Mouse (Mus musculus) cerebellum, adult 18-20 months (tissue): ENCODE measurements around the gene Hoxc6.

Source experiments
- DNase-seq, 2 experiments: peaks; one replicate each; pipeline ENCODE4 v3.0.0; 2021

Hoxc6 gene

DNA sequence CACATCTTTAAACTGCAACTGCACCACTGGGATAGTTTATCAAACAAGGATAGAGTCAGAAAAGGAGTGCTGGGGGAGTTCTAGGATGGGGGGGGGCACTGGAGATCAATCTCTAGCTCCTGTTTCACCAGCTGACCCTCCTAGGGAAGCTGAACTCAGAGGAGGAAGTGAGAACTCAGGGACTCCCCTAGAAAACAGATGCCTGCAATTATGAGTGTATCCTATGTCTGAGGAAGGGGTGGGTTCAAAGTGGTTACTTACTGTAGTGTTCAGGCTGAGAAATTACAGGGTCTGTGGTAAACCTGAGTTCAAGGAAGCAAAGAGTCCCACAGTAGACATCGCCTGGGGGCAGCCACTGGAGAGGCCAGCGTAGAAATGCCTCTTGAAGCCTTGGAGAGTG lies 53.6 kb downstream of the Hoxc6 start:
- no peak for DNase-seq

DNA sequence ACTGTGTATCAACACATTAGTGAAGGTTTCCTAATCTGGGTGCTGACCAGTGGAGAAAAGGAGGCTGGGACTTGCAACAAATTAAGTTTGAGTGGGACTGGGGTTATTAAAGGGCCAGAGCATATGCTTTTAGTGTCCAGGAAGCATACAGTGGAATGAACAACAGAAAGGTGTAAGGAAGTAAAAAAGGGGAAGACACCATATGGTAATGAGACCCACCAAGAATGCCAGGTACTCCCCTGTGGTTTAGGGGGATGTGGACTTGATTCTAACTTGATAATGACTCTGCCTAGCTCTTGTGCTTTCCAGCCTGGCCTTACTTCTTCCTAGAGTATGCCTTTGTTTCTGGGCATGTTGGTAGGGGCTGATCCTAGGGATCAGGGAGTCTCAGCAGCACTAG lies 55.2 kb downstream of the Hoxc6 start:
- DNase-seq, result no peak

DNA sequence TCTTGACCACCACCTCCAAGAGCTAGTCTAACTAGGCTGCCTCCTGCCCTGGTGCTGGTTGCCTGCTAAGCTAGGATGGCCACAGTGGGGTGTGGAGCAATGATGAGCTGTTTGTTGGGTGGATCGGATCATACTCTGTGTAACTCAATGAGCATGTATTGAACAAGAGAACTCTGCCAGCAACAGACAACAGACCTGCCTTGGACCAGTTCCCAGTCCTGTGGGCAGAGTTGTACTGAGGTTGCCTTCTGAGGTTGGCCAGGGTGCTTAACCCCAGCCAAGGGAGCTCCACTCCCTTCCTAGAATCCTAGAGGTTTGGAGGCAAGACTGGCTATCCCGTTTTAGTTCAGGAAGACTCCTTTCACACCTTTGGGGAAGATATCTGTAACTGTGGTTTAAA lies 58.3 kb downstream of the Hoxc6 start:
- DNase-seq, result no peak

DNA sequence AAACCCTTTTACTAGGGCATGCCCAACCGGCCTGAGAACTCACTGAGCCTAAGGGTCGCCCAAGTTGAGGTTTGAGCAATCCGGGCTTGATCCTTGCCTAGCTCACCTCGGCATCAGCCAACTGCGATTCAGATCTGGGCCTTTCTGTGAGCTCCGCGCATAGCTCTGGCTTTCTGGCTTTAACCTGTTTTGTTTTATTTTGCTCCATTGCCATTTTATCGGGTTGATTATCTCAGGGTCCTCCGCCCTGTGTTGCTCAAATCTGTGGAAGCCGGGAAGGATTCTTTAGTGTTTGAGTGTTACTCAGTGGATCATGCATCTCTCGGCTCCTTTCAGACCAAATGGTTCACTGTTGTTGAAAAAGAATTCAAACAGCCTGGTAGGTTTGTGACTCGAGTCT lies 60.7 kb downstream of the Hoxc6 start:
- DNase-seq, result no peak

DNA sequence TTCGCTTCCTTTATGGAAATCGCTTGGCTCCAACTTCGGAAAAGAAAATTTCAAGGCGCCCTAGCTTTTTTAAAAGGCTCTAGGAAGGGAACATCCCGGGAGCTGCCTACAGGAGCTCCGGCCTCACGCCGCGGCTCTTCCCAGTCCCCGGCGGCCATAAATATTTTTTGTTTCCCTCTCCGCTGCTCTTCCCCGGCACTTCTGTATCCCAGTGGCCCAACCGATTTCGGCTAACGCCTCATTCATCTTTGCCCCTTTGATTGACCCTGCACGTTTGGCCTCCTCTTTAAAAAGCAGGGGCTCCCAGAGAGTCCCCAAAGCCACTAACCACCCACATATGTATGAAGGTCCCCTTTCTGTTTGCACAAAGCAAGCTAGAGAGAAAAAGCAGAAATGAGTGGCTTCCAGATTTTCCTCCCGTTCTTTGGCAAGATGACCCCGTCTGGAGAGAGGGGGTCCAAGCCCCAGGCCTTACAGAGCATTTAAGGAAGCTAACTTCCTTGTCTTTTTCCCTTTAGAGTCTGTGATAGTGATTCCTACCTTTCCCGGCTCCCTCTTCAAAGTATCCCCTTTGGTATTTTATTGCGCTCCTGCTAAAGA lies 61.4 kb downstream of the Hoxc6 start:
- no peak for DNase-seq

DNA sequence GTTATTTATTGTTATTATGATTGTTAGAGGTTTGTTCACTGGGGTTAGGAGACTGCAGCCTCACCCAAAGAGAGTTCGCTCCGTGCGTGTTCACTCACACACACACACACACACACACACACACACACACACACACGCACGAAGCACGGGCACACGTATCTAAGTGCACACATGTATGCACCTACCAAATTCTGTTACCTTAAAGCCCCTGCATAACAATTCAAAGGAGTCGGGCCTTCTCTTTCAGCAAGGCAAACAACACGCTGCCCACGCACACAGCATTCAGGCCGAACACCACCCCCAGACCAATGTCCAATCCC lies 61.9 kb downstream of the Hoxc6 start:
- no peak for DNase-seq

DNA sequence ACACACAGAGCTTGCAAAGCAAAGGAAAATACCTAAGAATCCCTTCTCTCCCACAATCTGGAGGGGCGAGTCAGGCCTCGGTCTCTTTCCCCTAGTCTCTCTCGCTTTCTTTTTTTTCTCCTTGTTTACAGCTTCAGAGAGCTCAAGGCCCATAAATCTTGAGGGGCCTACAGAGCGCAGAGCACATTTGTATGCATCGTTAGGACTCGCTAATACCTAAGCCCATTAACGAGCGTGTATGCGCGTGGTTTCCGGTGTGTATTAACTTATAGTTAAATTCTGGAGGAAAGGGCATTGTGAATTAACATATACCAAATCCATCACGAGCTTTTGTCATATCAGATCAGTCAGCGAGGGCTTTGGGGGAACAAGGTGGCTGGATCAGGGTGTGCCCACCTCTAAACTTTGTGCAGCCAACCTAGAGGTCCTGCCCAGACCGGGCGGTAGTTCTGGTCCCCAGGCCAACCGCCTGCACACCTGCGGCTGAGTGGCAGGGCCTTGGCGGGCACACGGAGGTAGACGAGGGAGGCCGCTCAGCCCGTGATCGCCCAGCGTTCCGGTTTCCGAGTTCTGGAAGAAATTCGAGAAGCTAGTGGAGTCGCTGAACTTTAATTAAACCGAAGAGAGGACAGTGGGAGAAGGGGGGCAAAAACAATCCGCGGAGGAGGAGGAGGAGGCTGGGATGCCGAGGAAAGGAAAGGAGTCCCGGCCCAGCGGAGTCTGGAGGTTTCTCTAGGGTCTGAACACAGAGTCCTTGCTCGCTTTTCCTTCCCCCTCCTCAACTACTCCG lies 62.5 kb downstream of the Hoxc6 start:
- DNase-seq, result no peak

DNA sequence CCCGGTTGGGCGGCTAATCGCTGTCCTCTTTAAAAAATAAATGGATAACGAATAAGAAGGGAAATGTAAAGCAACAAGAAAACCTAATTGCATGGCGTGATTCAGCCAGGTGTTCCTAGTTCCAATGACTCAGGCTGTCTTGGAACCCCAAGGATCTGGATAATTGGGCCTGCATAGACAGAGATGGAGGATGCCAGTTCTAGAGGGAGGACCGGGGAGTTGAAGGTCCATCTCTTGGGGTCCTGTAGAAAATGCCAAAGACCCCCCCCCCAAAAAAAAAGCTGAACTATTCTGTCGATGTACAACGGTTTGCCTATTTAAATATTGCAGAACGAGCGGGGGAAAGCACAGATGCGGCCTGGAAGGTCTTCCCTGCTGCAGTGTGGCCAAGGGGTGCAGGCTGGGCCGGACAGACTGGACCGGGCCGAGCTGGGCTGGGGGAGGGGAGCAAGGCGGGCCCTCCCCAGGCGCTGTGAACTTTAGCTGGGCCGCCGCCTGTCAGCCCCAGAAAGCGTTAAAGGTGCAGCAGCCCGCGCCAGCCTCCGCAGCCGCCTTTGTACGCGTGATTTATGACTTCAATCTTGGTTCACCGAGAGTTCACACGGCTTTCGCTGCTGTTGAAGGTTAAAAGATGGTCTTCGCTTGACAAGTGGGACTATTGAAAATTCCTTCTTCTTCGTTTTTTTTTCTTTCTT lies 63.2 kb downstream of the Hoxc6 start:
- no peak for DNase-seq
